Mouse (Mus musculus) CH12.LX (cell line): ENCODE results near the gene Ociad1.

Source experiments
- CHD2 ChIP-seq: IDR thresholded peaks from 2 replicates; pipeline ENCODE4 v1.6.1; 2011; ENCODE audit warnings: low read length, improper control_type of control experiment
- CTCF ChIP-seq, 2 experiments: IDR thresholded peaks in 1 of 2; conservative IDR thresholded peaks in 1 of 2; 2 replicates each; pipeline ENCODE4 v1.5.1; 2011 to 2012; ENCODE audit warnings: low read depth in 2 of 2, low read length in 2 of 2, improper control_type of control experiment in 1 of 2, inconsistent platforms in 1 of 2, mild to moderate bottlenecking in 1 of 2, moderate library complexity in 1 of 2
- E2F4 ChIP-seq: IDR thresholded peaks from 2 replicates; pipeline ENCODE4 v1.6.1; 2011; ENCODE audit warnings: low read depth, low read length, improper control_type of control experiment; ENCODE audit not compliant: insufficient replicate concordance
- EP300 ChIP-seq: IDR thresholded peaks from 2 replicates; pipeline ENCODE4 v1.6.1; 2011; ENCODE audit warnings: low read length, improper control_type of control experiment
- POLR2A ChIP-seq: IDR thresholded peaks from 2 replicates; pipeline ENCODE4 v1.6.1; 2011; ENCODE audit warnings: low read depth, mild to moderate bottlenecking, improper control_type of control experiment, low read length
- USF1 ChIP-seq: IDR thresholded peaks from 2 replicates; pipeline ENCODE4 v1.6.1; 2014; ENCODE audit warnings: low read depth, mild to moderate bottlenecking, inconsistent platforms, low read length, improper control_type of control experiment
- ZNF384 ChIP-seq: IDR thresholded peaks from 2 replicates; pipeline ENCODE4 v1.6.1; 2012; ENCODE audit warnings: low read depth, low read length, improper control_type of control experiment, inconsistent platforms

DNA sequence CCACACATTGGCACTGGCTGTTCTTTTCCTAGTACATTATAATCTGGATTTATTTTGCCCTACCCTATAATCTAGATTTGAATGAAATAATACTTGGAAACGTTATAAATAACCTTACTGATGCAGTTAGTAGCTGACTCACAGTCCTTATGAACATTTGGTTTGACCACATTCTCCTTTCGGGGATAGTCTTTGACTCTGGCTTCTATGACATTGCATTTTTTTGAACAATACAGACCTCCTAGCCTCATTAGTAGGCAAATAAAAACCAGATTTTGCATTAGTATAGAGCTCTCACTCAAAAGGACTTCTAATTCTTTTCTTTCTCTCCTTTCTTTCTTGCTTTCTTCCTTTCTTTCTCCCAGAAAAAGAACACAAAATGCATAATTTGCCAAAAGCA is 2.7 kb upstream of the Ociad1 start:
- TF ChIP-seq ZNF384, result no peak
- TF ChIP-seq EP300, result no peak
- no peak for TF ChIP-seq POLR2A
- TF ChIP-seq USF1, result no peak
- TF ChIP-seq CHD2, result no peak
- TF ChIP-seq E2F4, result no peak
- no peak for TF ChIP-seq CTCF (conservative IDR thresholded peaks at IDR 0.05 in 1 of 2, IDR thresholded peaks at IDR 0.05 in 1 of 2; ENCODE audit: low read depth in 2 of 2, low read length in 2 of 2)
